Mouse (Mus musculus) heart, adult 2 months (tissue): ENCODE data around the gene Myl9. TPM values are rescaled to one million over a fixed set of nuclear protein-coding genes. Genes with fewer than 3 reads are reported as not detected.

ENCODE experiments used
- DNase-seq, 2 experiments: peaks; one replicate each; pipeline ENCODE4 v3.0.0; 2021
- H3K27ac ChIP-seq: fragments of 200-600 bp; 2 replicates; pipeline ENCODE4 v1.8.1; 2022
- H3K27me3 ChIP-seq: fragments of 200-500 bp; 2 replicates; pipeline ENCODE4 v1.6.1; 2012; ENCODE audit warnings: mild to moderate bottlenecking, low read length, inconsistent platforms, mixed read lengths; ENCODE audit not compliant: control insufficient read depth, insufficient read depth
- H3K36me3 ChIP-seq: fragments of 200-500 bp; 2 replicates; pipeline ENCODE4 v1.6.1; 2012; ENCODE audit warnings: low read length, inconsistent platforms; ENCODE audit not compliant: control insufficient read depth, insufficient read depth
- H3K4me1 ChIP-seq: fragments of 200-500 bp; 2 replicates; pipeline ENCODE4 v1.6.1; 2011; ENCODE audit warnings: low read length; ENCODE audit not compliant: control insufficient read depth, insufficient read depth
- H3K4me3 ChIP-seq: fragments of 200-600 bp; 2 replicates; pipeline ENCODE4 v1.8.1; 2022
- H3K79me2 ChIP-seq: fragments of 200-500 bp; replicated peaks from 2 replicates; pipeline ENCODE4 v1.6.1; 2012; ENCODE audit warnings: mild to moderate bottlenecking, inconsistent platforms, low read length, moderate library complexity, mixed read lengths; ENCODE audit not compliant: control insufficient read depth, insufficient read depth
- H3K9ac ChIP-seq: fragments of 200-500 bp; 2 replicates; pipeline ENCODE4 v1.6.1; 2012; ENCODE audit warnings: low read depth, mild to moderate bottlenecking, control low read depth, inconsistent platforms, low read length, mixed read lengths
- CTCF ChIP-seq: fragments of 200-600 bp; IDR thresholded peaks from 2 replicates; pipeline ENCODE4 v1.8.1; 2022; ENCODE audit warnings: antibody characterized with exemption, mild to moderate bottlenecking, moderate library complexity
- EP300 ChIP-seq: fragments of 200-500 bp; IDR thresholded peaks from 2 replicates; pipeline ENCODE4 v1.6.1; 2011; ENCODE audit warnings: low read depth, low read length, control low read depth; ENCODE audit not compliant: insufficient read depth
- POLR2A ChIP-seq: fragments of 200-500 bp; IDR thresholded peaks from 2 replicates; pipeline ENCODE4 v1.6.1; 2011; ENCODE audit warnings: mild to moderate bottlenecking, low read depth, low read length, control low read depth; ENCODE audit not compliant: insufficient read depth
- WGBS: fragments of 180-500 bp; shearing (Covaris S2); methylation state at CpG from one replicate; pipeline ENCODE4 v1.1.7; 2018; 5-methylcytosine and 5-hydroxymethylcytosine counted together
- intact Hi-C: fragments of 180-260 bp; cut with DNase I; formaldehyde crosslinking; loops from one replicate; pipeline ENCODE4 v1.15.1; 2025
- polyA plus RNA-seq: library from polyadenylated mRNA; depleted of rRNA; stranded (reverse); fragments of >200 nt; gene quantifications from 2 replicates; pipeline ENCODE4 v1.2.3, GENCODE M21; 2012
- total RNA-seq, 2 experiments: library from RNA; stranded (reverse); gene quantifications; 2 replicates each; pipeline ENCODE4 v1.2.3; 2021

The Myl9 gene
- total and polyA plus RNA-seq, 3 experiments = 86.6 to 204 (median 107) TPM

DNA sequence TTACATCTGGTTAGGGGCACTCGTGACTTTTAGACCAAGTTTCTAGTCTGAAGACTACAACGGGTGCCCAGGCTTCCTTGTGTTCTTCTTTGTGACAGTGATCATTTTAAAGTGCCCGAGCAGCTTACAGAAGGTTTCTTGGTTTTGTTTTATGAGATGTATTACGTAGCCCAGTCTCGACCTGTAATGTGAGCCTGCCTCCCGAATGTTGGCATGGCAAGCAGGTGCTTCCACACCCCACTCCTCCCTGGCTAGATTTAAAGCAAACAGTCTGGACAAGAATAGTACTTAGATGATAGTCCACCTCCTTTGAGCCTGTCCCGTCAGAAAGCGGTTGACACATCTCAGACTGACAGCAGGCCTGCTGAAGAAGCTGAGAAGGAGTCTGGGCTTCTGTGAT, 9.6 kb upstream of the Myl9 start:
- no peak overlapping the region for H3K27ac ChIP-seq
- H3K79me2 ChIP-seq = no peaks in the 10 kb centered on the region
- no peak overlapping the region for H3K4me3 ChIP-seq
- DNase-seq = no peak
- no peaks in the 10 kb centered on the region for H3K27me3 ChIP-seq
- WGBS = 69% methylated on average over 8 of the region's 8 CpGs
- no peaks in the 10 kb centered on the region for H3K4me1 ChIP-seq
- H3K9ac ChIP-seq = no peak overlapping the region
- H3K36me3 ChIP-seq = no peaks in the 10 kb centered on the region
- TF ChIP-seq POLR2A (no peak), CTCF (no peak), EP300 (no peak)
- intact Hi-C loops = no loop called here

DNA sequence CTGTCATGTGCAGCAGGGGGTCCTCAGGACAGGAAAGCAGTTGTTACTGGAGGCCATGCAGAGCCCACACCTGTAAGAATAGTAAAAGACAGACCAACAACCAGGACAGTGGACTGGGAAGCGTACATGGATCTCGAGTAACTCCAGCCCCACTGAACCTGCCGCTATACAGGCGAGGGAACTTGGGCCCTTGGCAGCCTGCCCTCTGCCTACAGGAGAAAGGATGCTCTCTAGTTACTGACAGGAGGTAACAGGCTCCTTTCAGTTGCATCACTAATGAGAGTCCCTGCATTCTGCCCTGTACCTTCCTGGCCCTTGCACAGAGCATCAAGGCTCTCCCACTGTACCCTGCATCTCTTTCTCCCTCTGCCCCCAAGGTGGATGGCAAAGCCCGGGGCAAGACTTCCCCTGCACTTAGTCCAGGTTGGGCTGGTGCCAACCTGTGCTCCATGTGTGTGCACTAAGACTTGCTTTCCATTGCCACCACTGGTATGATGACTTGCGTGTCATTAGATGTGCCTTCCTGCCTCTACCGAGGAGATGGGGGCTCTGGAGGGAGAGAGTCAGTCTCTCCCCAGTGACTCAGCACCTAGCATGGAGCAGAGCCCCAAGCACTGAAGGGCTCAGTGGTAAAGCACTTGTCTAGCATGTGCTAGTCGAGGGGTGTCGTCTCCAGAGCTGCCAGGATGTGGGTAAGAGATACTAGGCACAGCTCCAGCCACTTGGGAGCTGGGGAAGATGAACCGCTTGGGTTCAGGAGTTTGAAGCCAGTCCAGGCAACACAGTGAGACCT, 8.8 kb upstream of the Myl9 start:
- TF ChIP-seq EP300 (no peak), CTCF (no peak), POLR2A (no peak)
- no peak for DNase-seq
- no peak overlapping the region for H3K27ac ChIP-seq
- intact Hi-C loops = no loop called here
- H3K9ac ChIP-seq = no peak overlapping the region
- WGBS = 46% methylated on average over 10 of the region's 10 CpGs
- no peaks in the 10 kb centered on the region for H3K4me1 ChIP-seq
- H3K4me3 ChIP-seq = no peak overlapping the region
- H3K27me3 ChIP-seq = no peaks in the 10 kb centered on the region
- H3K36me3 ChIP-seq = no peaks in the 10 kb centered on the region
- H3K79me2 ChIP-seq = no peaks in the 10 kb centered on the region

DNA sequence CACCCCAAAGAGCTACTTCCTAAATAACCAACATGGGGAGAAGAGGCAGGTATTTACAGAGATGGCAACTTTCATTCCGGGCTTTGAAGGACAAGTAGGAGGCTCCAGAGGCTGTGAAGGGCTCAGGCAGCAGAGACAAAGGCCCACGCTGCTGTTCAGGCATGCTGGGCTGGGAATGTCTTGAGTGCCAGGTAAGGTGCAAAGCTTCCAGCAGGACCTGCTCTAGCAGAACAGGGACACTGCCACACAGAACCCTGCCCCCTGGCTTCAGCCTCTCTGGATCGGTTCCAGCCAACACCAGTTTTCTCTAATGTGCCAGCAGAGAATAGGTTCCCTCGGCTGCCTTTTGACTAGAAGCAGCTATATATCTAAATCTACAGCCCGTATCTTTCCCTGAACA, 8.1 kb upstream of the Myl9 start:
- Histone ChIP-seq H3K27ac (no peak overlapping the region), H3K4me3 (no peak overlapping the region), H3K36me3 (no peaks in the 10 kb centered on the region), H3K4me1 (no peaks in the 10 kb centered on the region), H3K27me3 (no peaks in the 10 kb centered on the region), H3K79me2 (no peaks in the 10 kb centered on the region), H3K9ac (no peak overlapping the region)
- TF ChIP-seq POLR2A (no peak), CTCF (no peak), EP300 (no peak)
- no peak for DNase-seq
- intact Hi-C loops = no loop called here
- 65% methylated on average over 5 of the region's 5 CpGs for WGBS

DNA sequence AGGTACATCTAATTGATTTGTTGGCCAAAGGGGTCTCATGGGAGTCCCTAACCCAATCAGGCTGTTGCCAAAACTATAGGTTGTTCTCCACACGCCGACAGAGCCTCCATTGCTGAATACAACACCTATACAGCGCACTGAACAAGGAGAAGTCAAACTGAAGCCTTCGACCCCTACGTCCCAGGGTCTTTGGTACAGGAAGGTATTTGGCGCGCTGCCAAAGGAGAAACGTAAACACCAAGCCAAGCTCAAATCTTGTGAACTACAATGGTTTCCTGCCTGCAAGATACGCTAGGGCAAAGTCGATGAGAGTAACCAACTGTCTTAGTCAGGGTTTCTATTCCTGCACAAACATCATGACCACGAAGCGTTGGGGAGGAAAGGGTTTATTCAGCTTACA, 5.9 kb upstream of the Myl9 start:
- Histone ChIP-seq H3K36me3 (no peaks in the 10 kb centered on the region), H3K4me1 (peaks cover under 1% of the 10 kb centered on the region; the same call in 1 of the 2 replicates), H3K9ac (no peak overlapping the region), H3K4me3 (no peak overlapping the region), H3K79me2 (no peaks in the 10 kb centered on the region), H3K27me3 (no peaks in the 10 kb centered on the region), H3K27ac (no peak overlapping the region)
- intact Hi-C loops = no loop called here
- WGBS = 57% methylated on average over 12 of the region's 12 CpGs
- TF ChIP-seq POLR2A (no peak), CTCF (no peak), EP300 (no peak)
- no peak for DNase-seq

DNA sequence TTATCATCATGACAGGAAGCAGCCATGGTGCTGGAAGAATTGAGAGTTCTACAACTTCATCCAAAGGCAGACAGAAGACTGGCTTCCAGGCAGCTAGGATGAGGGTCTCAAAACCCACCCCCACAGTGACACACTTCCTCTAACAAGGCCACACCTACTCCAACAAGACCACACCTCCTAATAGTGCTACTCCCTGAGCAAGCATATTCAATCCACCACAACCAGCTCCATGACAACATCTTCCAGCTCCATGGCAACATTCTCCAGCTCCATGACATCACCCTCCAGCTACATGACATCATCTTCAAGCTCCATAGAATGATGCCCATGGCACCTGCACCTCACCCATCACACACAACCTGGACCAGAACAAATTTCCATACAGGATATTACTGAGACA, 1.8 kb upstream of the Myl9 start:
- Histone ChIP-seq H3K36me3 (no peaks in the 10 kb centered on the region), H3K27me3 (no peaks in the 10 kb centered on the region; the same call in 1 of the 2 replicates), H3K79me2 (no peaks in the 10 kb centered on the region), H3K4me1 (peaks cover 5% of the 10 kb centered on the region), H3K4me3 (no peak overlapping the region), H3K9ac (no peak overlapping the region), H3K27ac (no peak overlapping the region)
- no peak for TF ChIP-seq EP300
- TF ChIP-seq CTCF = no peak
- TF ChIP-seq POLR2A = no peak
- DNase-seq = no peak
- intact Hi-C loops = no loop called here

DNA sequence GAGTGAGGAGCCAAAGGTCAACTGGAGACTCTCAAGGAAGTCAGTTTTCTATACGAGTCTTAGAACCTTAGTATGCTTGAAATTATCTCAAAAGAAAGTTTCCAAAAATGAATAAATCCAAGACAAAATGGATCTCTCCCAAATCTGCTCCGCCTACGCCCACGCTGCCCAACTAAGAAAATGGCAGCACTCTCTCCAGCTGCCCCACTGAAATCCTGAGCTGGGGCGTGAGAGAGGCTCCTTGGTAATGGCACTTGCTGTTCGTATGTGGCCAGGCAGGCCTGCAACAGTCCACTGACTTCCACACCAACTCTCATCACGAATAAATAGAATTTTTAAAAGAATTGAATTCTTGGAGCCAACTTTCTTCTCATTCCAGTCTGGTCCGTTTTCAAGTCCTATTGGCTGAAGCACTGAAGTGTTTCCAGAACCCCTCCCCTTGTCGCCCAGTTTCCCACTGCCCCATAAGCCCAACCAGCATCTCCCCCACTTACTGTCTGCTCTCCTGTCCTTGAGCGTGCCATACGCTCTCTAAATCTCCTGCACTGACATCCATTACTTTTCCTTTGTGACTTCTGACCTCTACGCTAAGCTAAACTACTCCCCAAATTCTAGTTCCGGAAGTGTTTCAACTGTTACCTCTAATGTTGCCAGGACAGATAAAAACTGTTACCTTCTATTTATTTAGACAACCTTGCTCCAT, 1.0 kb upstream of the Myl9 start:
- Histone ChIP-seq H3K4me3 (peak overlapping the region; percentile 41), H3K4me1 (peaks cover 5% of the 10 kb centered on the region), H3K27me3 (no peaks in the 10 kb centered on the region; the same call in 1 of the 2 replicates), H3K36me3 (no peaks in the 10 kb centered on the region), H3K27ac (peak overlapping the region; percentile 77), H3K9ac (peak overlapping the region; percentile 66; the same call in 1 of the 2 replicates), H3K79me2 (no peaks in the 10 kb centered on the region)
- 79% methylated on average over 13 of the region's 13 CpGs for WGBS
- no peak for DNase-seq
- intact Hi-C loops = no loop called here
- TF ChIP-seq CTCF = no peak
- no peak for TF ChIP-seq EP300
- no peak for TF ChIP-seq POLR2A
